Mouse (Mus musculus) T-helper 2 cell (primary cell): ENCODE data around the gene Nlgn3.

Experiments
- in situ Hi-C: fragments of 300-600 bp; cut with MboI, MseI; formaldehyde crosslinking; loops from one replicate; pipeline ENCODE4 v1.15.1; 2025; ENCODE audit warnings: high pct_unique_total_duplicates

Nlgn3 gene

DNA sequence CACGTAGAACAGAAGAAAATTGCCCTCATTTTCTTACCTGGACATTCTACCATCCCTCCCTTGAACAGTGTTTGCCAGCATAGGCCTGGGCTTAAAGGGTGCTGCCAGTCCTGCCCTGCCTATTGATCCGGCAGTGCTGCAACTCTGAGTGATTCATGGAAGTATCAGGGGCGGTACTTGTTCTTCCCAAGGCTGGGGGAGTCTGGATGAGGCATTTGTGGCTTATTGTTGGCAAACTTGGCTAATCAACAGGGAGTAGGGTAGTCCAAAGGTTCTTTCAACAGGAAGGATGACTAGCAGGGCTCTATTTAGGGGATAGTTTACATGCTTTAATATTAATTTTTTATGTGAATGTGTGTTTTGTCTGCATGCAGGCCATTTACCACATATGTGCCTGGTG lies 71.6 kb downstream of the Nlgn3 start:
- in situ Hi-C loops = no loop called here

DNA sequence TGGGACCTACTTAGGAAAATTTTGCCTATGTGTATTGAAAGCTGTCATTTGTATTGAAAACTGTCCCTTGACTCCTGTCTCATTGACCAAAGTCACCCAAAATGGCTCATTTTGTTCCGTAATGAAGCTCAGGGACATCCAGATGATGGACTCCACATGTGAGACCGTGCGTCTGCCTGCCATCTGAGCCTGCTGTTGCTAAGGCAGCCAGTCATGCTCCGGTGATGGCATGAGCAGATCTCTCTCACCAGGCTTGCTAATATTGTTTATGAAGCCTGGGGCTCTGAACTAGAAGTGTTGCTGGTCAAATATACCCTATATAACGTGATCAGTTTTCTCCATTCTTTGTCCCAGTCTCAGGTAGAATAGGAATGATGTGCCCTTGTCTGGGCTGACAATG lies 74.0 kb downstream of the Nlgn3 start:
- in situ Hi-C loops = no loop called here
